In the genomic region with DNA sequence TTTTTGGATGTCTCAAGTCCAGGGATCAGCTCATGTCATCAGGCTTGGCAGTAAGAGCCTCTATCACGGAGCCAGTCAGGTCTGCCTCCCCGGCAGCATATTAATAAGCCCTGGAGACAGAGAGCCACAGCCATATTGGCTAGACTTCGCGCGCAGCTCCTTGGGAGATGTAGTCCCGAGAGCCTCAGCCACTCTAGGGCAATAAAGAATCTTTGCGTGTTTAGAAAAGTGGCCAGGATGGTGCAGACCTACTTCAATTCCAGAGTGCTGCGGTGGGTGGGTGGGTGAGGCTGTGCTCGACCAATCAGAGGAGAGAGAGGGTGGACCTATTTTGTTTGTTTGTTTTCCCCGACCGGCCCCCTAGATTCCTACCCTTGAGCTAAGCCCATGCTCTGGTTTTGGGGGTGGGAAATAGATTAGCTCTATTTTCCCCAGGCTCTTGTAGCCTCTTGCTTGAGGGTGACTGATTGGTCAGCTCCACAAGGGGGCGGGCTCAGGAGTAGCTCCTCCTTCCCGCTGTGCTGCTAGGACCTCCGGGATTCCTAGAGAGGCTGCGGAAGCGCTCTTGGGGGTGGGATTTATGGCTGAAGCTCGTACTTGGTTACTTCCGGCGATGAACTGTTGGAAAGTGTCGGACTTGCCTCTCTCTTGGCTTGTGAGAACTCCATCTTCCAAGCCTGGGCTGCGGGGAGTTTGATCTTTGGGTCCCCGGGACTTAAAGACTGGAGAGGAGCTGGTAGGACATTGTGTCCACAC, we compare ENCODE assay signal across 7 mouse cellular contexts. TPM values are rescaled to one million over a fixed set of nuclear protein-coding genes. Genes with fewer than 3 reads are reported as not detected.
A peak's percentile ranks its signal among the peaks of the same experiment; 100 is the strongest.
DNase-seq lines count a peak whose midpoint lies in the region; ATAC-seq lines count a peak whose summit lies in the region.

A gene (plus strand): TSS at position 627 of the 756 bp plus-strand sequence.

- H3K36me3 ChIP-seq in embryonic facial prominence, embryonic 12.5 days, result peaks cover 14% of the 10 kb centered on the region
- H3K36me3 ChIP-seq in limb, embryonic 11.5 days (ENCODE audit: control insufficient read depth, insufficient read depth, low read length), result peaks cover 4% of the 10 kb centered on the region; the same call in 1 of the 2 replicates
- H3K36me3 ChIP-seq in midbrain, embryonic 14.5 days (ENCODE audit: control insufficient read depth, insufficient read depth, low read length), result no peaks in the 10 kb centered on the region

- DNase-seq in adrenal gland, postnatal 25 days, result peak; percentile 95
- DNase-seq in heart, adult 11 months, result peak; percentile 100
- peak; percentile 97 for DNase-seq in kidney, adult 18-20 months
- peak; percentile 98 for DNase-seq in limb, embryonic 11.5 days (ENCODE audit: low spot score)
- DNase-seq in midbrain, embryonic 14.5 days, result peak; percentile 98
- peak; percentile 92 for DNase-seq in spleen, adult 18-20 months

- ATAC-seq in embryonic facial prominence, embryonic 12.5 days (ENCODE audit: insufficient number of reproducible peaks, insufficient read depth, low FRiP score, low TSS enrichment), result peak; percentile 96
- peak; percentile 95 for ATAC-seq in limb, embryonic 11.5 days (ENCODE audit: insufficient number of reproducible peaks, low FRiP score, low TSS enrichment, low read depth)
- peak; percentile 96 for ATAC-seq in midbrain, embryonic 14.5 days (ENCODE audit: low FRiP score, low TSS enrichment)

- peak within 1 kb of the TSS; percentile 86 for H3K27ac ChIP-seq in embryonic facial prominence, embryonic 12.5 days
- 0 out of 2 replicates have a peak within 1 kb of the TSS, but pooled peaks have one; percentile 45 for H3K27ac ChIP-seq in limb, embryonic 11.5 days (replicated peaks; ENCODE audit: low read depth, low read length)
- peak within 1 kb of the TSS; percentile 88 for H3K27ac ChIP-seq in midbrain, embryonic 14.5 days (replicated peaks; ENCODE audit: low read depth, low read length)

- H3K9ac ChIP-seq in embryonic facial prominence, embryonic 12.5 days, result peak within 1 kb of the TSS; percentile 66
- 0 out of 2 replicates have a peak within 1 kb of the TSS, but pooled peaks have one; percentile 41 for H3K9ac ChIP-seq in limb, embryonic 11.5 days (ENCODE audit: low read length)
- peak within 1 kb of the TSS; percentile 46; the same call in 1 of the 2 replicates for H3K9ac ChIP-seq in midbrain, embryonic 14.5 days (replicated peaks; ENCODE audit: low read length)

- under 1% methylated on average over 22 of the region's 22 CpGs for WGBS in embryonic facial prominence, embryonic 12.5 days
- under 1% methylated on average over 22 of the region's 22 CpGs for WGBS in limb, embryonic 11.5 days
- under 1% methylated on average over 22 of the region's 22 CpGs for WGBS in midbrain, embryonic 14.5 days

- H3K4me3 ChIP-seq in embryonic facial prominence, embryonic 12.5 days, result peak within 1 kb of the TSS; percentile 62
- H3K4me3 ChIP-seq in limb, embryonic 11.5 days (ENCODE audit: low read depth, low read length), result peak within 1 kb of the TSS; percentile 42
- peak within 1 kb of the TSS; percentile 57 for H3K4me3 ChIP-seq in midbrain, embryonic 14.5 days (replicated peaks; ENCODE audit: low read depth, low read length)

- peaks cover 22% of the 10 kb centered on the region for H3K4me1 ChIP-seq in embryonic facial prominence, embryonic 12.5 days
- H3K4me1 ChIP-seq in limb, embryonic 11.5 days (ENCODE audit: control insufficient read depth, insufficient read depth, low read length), result peaks cover 7% of the 10 kb centered on the region
- peaks cover 18% of the 10 kb centered on the region for H3K4me1 ChIP-seq in midbrain, embryonic 14.5 days (ENCODE audit: control insufficient read depth, insufficient read depth, low read length)

- H3K4me2 ChIP-seq in embryonic facial prominence, embryonic 12.5 days (replicated peaks), result peak within 1 kb of the TSS; percentile 58
- H3K4me2 ChIP-seq in limb, embryonic 11.5 days (ENCODE audit: low read depth, severe bottlenecking), result peak within 1 kb of the TSS; percentile 47
- peak within 1 kb of the TSS; percentile 73 for H3K4me2 ChIP-seq in midbrain, embryonic 14.5 days (ENCODE audit: low read length)

- no peaks in the 10 kb centered on the region for H3K27me3 ChIP-seq in embryonic facial prominence, embryonic 12.5 days
- no peaks in the 10 kb centered on the region for H3K27me3 ChIP-seq in limb, embryonic 11.5 days (ENCODE audit: control insufficient read depth, insufficient read depth, low read length)
- no peaks in the 10 kb centered on the region for H3K27me3 ChIP-seq in midbrain, embryonic 14.5 days (ENCODE audit: control insufficient read depth, insufficient read depth, low read length)

- no peaks in the 10 kb centered on the region for H3K9me3 ChIP-seq in embryonic facial prominence, embryonic 12.5 days
- H3K9me3 ChIP-seq in limb, embryonic 11.5 days (ENCODE audit: control insufficient read depth, low read length), result no peaks in the 10 kb centered on the region
- no peaks in the 10 kb centered on the region for H3K9me3 ChIP-seq in midbrain, embryonic 14.5 days (ENCODE audit: control insufficient read depth, low read length)

RNA-seq across cellular contexts. Expression of the gene that starts here (rescaled TPM):
- 11.1 and 12.9 TPM in 2 replicates for total RNA-seq in adrenal gland, postnatal 25 days (2021)
- 19.5 and 20.3 TPM in 2 replicates for polyA plus RNA-seq in embryonic facial prominence, embryonic 12.5 days (2016; fragmentation: Nextera tagmentation; extraction: Ambion mirVana)
- 21.2 and 23.6 TPM in 2 replicates for polyA plus RNA-seq in limb, embryonic 11.5 days (2014; fragmentation: Nextera tagmentation; extraction: Ambion mirVana)
- 13.5 and 17.9 TPM in 2 replicates for polyA plus RNA-seq in midbrain, embryonic 14.5 days (2014; fragmentation: Nextera tagmentation; extraction: Ambion mirVana)

Comparison
In these comparisons a context has a peak if more than half of its experiments do, and no peak if none do; other contexts are left out.
1. Peak in every context shown above with its lines: DNase-seq, ATAC-seq, H3K4me3 ChIP-seq and H3K27ac ChIP-seq.